Mouse (Mus musculus): ENCODE measurements at regions not wholly inside any gene's neighbourhood (a gene's known extent, or its start where the extent isn't known, plus 50 kb on each side); places are given as distances from the start of the nearest gene placed in this dataset.

GRCm38 (mm10) chr6:66012675-66013074 lies 60.3 kb downstream of the 4930544G11Rik start:
- H3K36me3 ChIP-seq (ENCODE audit: control insufficient read depth, insufficient read depth, low read length, poor library complexity, severe bottlenecking) = no peaks in the 10 kb centered on the region
- DNase-seq (ENCODE audit: low read depth, low spot score) = no peak
- H3K27me3 ChIP-seq (ENCODE audit: control insufficient read depth, insufficient read depth, low read length, poor library complexity, severe bottlenecking) = no peaks in the 10 kb centered on the region

GRCm38 (mm10) chr6:66023531-66023930 lies 71.1 kb downstream of the 4930544G11Rik start:
- no peak for DNase-seq (ENCODE audit: low read depth, low spot score)
- no peaks in the 10 kb centered on the region for H3K27me3 ChIP-seq (ENCODE audit: control insufficient read depth, insufficient read depth, low read length, poor library complexity, severe bottlenecking)
- no peaks in the 10 kb centered on the region for H3K36me3 ChIP-seq (ENCODE audit: control insufficient read depth, insufficient read depth, low read length, poor library complexity, severe bottlenecking)

DNA sequence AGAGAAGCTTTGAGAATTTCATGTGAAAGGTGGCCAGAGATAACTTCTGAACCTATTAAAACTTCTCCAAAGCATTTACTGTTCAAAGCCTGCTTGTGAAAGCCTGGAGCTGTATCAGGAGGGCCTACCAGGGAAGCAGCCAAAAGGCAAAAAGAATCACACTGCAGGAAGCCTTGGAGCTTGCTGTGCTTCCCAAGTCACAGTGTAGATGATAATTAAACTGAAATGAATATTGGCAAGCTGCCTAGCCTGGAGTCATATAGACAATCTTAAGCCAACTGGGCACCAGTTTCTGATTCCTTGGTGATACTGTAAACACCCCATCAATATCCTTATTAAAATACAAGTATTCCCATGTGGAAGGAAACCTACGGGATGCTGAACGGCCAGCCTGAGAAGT lies 84.4 kb downstream of the 4930544G11Rik start:
- no peaks in the 10 kb centered on the region for H3K36me3 ChIP-seq (ENCODE audit: control insufficient read depth, insufficient read depth, low read length, poor library complexity, severe bottlenecking)
- no peak for DNase-seq (ENCODE audit: low read depth, low spot score)
- H3K27me3 ChIP-seq (ENCODE audit: control insufficient read depth, insufficient read depth, low read length, poor library complexity, severe bottlenecking) = no peaks in the 10 kb centered on the region

DNA sequence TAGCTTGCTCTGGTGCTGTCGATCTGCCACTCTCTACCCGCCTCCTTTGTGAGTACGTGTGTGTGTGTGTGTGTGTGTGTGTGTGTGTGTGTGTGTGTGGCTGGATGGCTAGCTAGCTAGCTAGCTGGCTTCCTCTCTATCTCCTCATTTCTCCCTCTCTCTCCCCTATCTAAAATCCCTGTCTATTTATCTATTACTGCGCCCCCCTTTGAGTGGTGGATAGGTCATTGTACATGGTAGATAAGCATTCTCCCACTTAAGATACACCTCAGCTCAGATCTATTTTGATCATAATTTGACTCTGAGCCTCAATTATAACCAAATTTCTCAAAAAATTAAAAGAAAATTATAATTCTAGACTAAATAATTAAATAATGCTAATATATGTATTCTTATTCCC lies 99.4 kb downstream of the 4930544G11Rik start:
- H3K27me3 ChIP-seq (ENCODE audit: control insufficient read depth, insufficient read depth, low read length, poor library complexity, severe bottlenecking) = no peaks in the 10 kb centered on the region
- DNase-seq (ENCODE audit: low read depth, low spot score) = no peak

GRCm38 (mm10) chr6:66052386-66052785 lies 100.0 kb downstream of the 4930544G11Rik start:
- DNase-seq (ENCODE audit: low read depth, low spot score) = no peak
- Histone ChIP-seq H3K27me3 (ENCODE audit: control insufficient read depth, insufficient read depth, low read length, poor library complexity, severe bottlenecking) (no peaks in the 10 kb centered on the region), H3K36me3 (ENCODE audit: control insufficient read depth, insufficient read depth, low read length, poor library complexity, severe bottlenecking) (no peaks in the 10 kb centered on the region)

More for the DNA sequence above, 99.4 kb downstream of the 4930544G11Rik start:
- no peaks in the 10 kb centered on the region for H3K36me3 ChIP-seq (ENCODE audit: control insufficient read depth, insufficient read depth, low read length, poor library complexity, severe bottlenecking)

- Histone ChIP-seq H3K27me3 (ENCODE audit: control insufficient read depth, insufficient read depth, low read length, poor library complexity, severe bottlenecking) (no peaks in the 10 kb centered on the region), H3K36me3 (ENCODE audit: control insufficient read depth, insufficient read depth, low read length, poor library complexity, severe bottlenecking) (no peaks in the 10 kb centered on the region)
- no peak for DNase-seq (ENCODE audit: low read depth, low spot score)
Measured at GRCm38 (mm10) chr6:66053197-66053596, 100.8 kb downstream of the 4930544G11Rik start.

- no peak for DNase-seq (ENCODE audit: low read depth, low spot score)
- no peaks in the 10 kb centered on the region for H3K36me3 ChIP-seq (ENCODE audit: control insufficient read depth, insufficient read depth, low read length, poor library complexity, severe bottlenecking)
- H3K27me3 ChIP-seq (ENCODE audit: control insufficient read depth, insufficient read depth, low read length, poor library complexity, severe bottlenecking) = no peaks in the 10 kb centered on the region
Measured at GRCm38 (mm10) chr6:66068874-66069273, 116.5 kb downstream of the 4930544G11Rik start.

GRCm38 (mm10) chr6:66077445-66077844 lies 125.0 kb downstream of the 4930544G11Rik start:
- no peak for DNase-seq (ENCODE audit: low read depth, low spot score)
- H3K27me3 ChIP-seq (ENCODE audit: control insufficient read depth, insufficient read depth, low read length, poor library complexity, severe bottlenecking) = no peaks in the 10 kb centered on the region
- H3K36me3 ChIP-seq (ENCODE audit: control insufficient read depth, insufficient read depth, low read length, poor library complexity, severe bottlenecking) = no peaks in the 10 kb centered on the region

DNA sequence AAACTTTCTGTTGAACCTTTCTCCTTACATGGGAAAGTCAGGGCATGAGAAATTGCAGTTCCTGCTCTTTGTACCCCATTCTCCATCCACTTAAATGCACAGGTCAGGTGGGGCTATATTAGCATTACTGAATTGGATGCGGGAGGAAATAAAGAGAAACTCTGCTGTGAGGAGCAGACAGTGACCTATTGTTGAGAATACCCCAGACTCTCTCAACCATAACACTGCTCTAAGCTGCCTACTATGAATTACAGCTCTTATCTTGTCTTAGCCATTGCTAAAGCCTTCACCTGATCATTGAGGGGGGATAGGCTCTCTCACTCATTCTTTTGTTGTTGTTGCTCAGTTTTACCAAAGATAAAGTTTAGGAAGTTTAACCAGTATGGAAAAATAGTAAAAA lies 126.4 kb downstream of the 4930544G11Rik start:
- no peak for DNase-seq (ENCODE audit: low read depth, low spot score)
- H3K36me3 ChIP-seq (ENCODE audit: control insufficient read depth, insufficient read depth, low read length, poor library complexity, severe bottlenecking) = no peaks in the 10 kb centered on the region

DNA sequence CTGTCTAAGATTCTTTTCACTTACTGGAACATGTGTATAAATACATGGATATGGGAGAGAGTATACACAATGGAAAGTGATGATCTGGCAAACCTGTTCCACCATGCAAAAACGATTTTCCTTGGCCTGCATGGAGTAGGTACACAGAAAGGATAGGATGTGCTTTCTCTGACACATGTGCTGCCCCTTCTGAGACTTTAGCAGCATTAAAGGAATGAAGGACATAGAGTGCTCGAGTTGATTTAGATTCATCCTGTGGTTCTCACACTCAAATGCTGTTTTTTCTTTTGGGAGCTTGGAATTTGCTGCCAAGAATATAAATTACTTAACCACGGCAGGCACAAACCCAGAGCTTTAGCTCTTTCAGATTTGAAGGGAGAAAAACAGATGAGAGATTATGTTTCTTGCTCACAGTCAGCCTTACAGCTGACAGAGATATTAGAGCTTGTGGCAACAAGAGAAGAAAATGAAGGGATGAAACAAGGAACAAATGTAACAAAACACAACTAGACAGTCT lies 149.2 kb downstream of the 4930544G11Rik start:
- Histone ChIP-seq H3K36me3 (ENCODE audit: control insufficient read depth, insufficient read depth, low read length, poor library complexity, severe bottlenecking) (no peaks in the 10 kb centered on the region), H3K27me3 (ENCODE audit: control insufficient read depth, insufficient read depth, low read length, poor library complexity, severe bottlenecking) (no peaks in the 10 kb centered on the region)
- no peak for DNase-seq (ENCODE audit: low read depth, low spot score)

More for the DNA sequence above, 126.4 kb downstream of the 4930544G11Rik start:
- no peaks in the 10 kb centered on the region for H3K27me3 ChIP-seq (ENCODE audit: control insufficient read depth, insufficient read depth, low read length, poor library complexity, severe bottlenecking)

DNA sequence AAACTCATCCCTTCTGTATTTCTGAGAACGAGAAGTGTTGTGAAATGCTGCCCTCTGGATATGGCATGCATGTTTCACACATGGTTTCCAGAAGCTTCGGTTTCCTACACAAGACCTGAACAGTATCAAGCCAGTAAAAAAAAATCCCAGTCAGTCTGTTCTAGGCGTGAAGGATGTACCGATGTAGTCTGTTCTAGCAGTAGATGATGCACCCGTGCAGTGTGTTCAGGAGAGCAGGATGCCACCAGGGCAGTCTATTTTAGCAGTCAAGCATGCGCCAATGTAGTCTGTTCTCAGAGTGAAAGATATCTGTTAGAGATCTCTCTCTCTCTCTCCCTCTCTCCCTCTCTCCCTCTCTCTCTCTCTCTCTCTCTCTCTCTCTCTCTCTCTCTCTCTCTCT lies 162.0 kb downstream of the 4930544G11Rik start:
- no peaks in the 10 kb centered on the region for H3K27me3 ChIP-seq (ENCODE audit: control insufficient read depth, insufficient read depth, low read length, poor library complexity, severe bottlenecking)
- H3K36me3 ChIP-seq (ENCODE audit: control insufficient read depth, insufficient read depth, low read length, poor library complexity, severe bottlenecking) = no peaks in the 10 kb centered on the region
- DNase-seq (ENCODE audit: low read depth, low spot score) = no peak

DNA sequence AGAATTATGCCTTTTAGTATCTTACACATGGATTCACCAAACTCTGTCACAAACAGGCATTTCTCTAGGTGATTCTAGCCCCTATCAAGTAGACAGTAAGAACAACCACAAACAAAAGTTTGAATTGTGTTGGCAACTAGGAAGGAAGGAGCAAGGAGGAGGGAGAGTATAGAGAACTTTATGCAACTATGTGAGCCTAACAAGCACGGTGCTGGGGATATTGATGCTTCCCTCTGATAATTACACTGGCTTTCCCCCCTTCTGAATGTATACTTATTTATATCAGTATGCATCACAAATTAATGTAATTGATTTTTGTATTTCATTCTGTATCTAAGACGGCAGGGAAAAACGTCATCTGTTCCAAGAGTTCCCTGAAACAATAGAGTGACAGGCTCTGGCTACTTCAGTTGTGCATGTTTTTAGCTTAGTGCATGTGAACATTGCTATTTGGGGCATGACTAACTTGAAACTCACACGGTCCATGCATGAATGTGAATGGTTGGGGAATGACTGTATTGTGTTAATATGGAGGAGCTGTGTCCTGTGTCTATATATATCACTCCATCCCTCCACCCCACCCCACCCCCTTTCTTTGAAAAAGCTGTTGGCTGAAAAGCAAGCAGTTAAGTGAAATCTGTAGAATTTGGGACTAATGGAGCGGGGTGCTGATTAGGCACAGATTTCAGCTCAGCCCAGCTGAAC lies 169.2 kb downstream of the 4930544G11Rik start:
- no peaks in the 10 kb centered on the region for H3K27me3 ChIP-seq (ENCODE audit: control insufficient read depth, insufficient read depth, low read length, poor library complexity, severe bottlenecking)

GRCm38 (mm10) chr6:66124292-66124691 lies 171.9 kb downstream of the 4930544G11Rik start:
- DNase-seq (ENCODE audit: low read depth, low spot score) = no peak
- H3K27me3 ChIP-seq (ENCODE audit: control insufficient read depth, insufficient read depth, low read length, poor library complexity, severe bottlenecking) = no peaks in the 10 kb centered on the region
- H3K36me3 ChIP-seq (ENCODE audit: control insufficient read depth, insufficient read depth, low read length, poor library complexity, severe bottlenecking) = no peaks in the 10 kb centered on the region

More for the DNA sequence above, 169.2 kb downstream of the 4930544G11Rik start:
- no peaks in the 10 kb centered on the region for H3K36me3 ChIP-seq (ENCODE audit: control insufficient read depth, insufficient read depth, low read length, poor library complexity, severe bottlenecking)
- DNase-seq (ENCODE audit: low read depth, low spot score) = no peak

- no peaks in the 10 kb centered on the region for H3K36me3 ChIP-seq (ENCODE audit: control insufficient read depth, insufficient read depth, low read length, poor library complexity, severe bottlenecking)
- H3K27me3 ChIP-seq (ENCODE audit: control insufficient read depth, insufficient read depth, low read length, poor library complexity, severe bottlenecking) = no peaks in the 10 kb centered on the region
- DNase-seq (ENCODE audit: low read depth, low spot score) = no peak
Measured at GRCm38 (mm10) chr6:66151786-66152185, 199.4 kb downstream of the 4930544G11Rik start.

DNA sequence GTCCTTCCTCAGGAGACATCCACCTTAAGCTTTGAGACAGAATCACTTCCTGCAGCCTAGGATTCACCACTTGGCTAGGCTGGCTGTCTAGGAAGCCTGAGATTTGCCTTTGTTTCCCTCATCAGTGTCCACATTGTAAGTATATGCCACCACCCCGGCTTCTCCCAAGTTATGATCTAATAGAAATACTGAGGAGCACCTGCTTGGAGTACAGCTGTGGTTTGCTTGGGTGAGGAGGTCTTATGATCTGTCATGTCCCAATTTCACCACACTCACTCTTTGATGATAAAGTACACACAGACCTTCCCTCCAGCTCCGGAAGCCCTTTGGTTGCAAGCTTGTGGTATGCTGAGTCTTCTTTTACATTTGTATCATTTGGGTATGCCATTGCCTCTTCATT lies 202.4 kb downstream of the 4930544G11Rik start:
- DNase-seq (ENCODE audit: low read depth, low spot score) = no peak
- no peaks in the 10 kb centered on the region for H3K27me3 ChIP-seq (ENCODE audit: control insufficient read depth, insufficient read depth, low read length, poor library complexity, severe bottlenecking)
- no peaks in the 10 kb centered on the region for H3K36me3 ChIP-seq (ENCODE audit: control insufficient read depth, insufficient read depth, low read length, poor library complexity, severe bottlenecking)

GRCm38 (mm10) chr6:66160805-66161204 lies 208.4 kb downstream of the 4930544G11Rik start:
- Histone ChIP-seq H3K27me3 (ENCODE audit: control insufficient read depth, insufficient read depth, low read length, poor library complexity, severe bottlenecking) (no peaks in the 10 kb centered on the region), H3K36me3 (ENCODE audit: control insufficient read depth, insufficient read depth, low read length, poor library complexity, severe bottlenecking) (no peaks in the 10 kb centered on the region)
- no peak for DNase-seq (ENCODE audit: low read depth, low spot score)

All from splenic B cell, adult 2 months (primary cell).